Mouse (Mus musculus): ENCODE data around the gene Mlec.

DNA sequence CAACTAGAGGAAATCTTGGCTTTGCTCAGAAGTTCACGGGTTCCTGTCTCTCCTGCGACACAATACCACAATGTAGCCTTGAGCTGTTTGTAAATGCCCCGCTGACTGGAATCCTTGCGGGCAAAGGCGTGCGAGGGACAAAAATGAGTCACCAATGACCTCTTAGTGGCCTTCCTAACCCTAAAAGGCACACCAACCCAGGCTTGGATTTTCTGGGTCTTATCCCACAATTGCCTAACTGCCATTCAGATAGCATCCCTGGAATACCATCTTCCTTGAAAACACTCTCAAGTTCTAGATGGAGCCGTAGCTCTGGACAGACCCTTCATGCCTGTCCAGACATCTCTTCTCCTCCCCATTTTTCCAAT, 34.8 kb upstream of the Mlec start:
- TF ChIP-seq MYOG (IDR thresholded peaks at IDR 0.05; ENCODE audit: control insufficient read depth in 1 of 3, insufficient read depth in 1 of 3, insufficient read length in 2 of 3, low read depth in 2 of 3) (no peak), POLR2A (IDR thresholded peaks at IDR 0.05; ENCODE audit: insufficient read length, low read depth) (no peak), MAX (IDR thresholded peaks at IDR 0.05; ENCODE audit: low read depth) (no peak), MYOD1 (IDR thresholded peaks at IDR 0.05; ENCODE audit: control insufficient read depth in 1 of 3, insufficient read length in 2 of 3, low read depth in 2 of 3) (no peak), POLR2AphosphoS2 (IDR thresholded peaks at IDR 0.05; ENCODE audit: insufficient read length, low read depth) (no peak), TCF12 (IDR thresholded peaks at IDR 0.05; ENCODE audit: insufficient read depth, poor library complexity, severe bottlenecking) (no peak), E2F4 (IDR thresholded peaks at IDR 0.05; ENCODE audit: insufficient read depth) (no peak), REST (IDR thresholded peaks at IDR 0.05; ENCODE audit: insufficient read depth, insufficient read length) (no peak), CEBPB (IDR thresholded peaks at IDR 0.05; ENCODE audit: insufficient read depth, poor library complexity, severe bottlenecking) (no peak)

Measured in myocyte (in vitro differentiated cells).